Mouse (Mus musculus): ENCODE results near the gene Celf6.

GRCm38 (mm10) chr9:59544739-59545138 is 33.0 kb upstream of the Celf6 start:
- TF ChIP-seq CTCF (IDR thresholded peaks at IDR 0.05; ENCODE audit: extremely low read depth, insufficient read depth, low read length): no peak
- TF ChIP-seq POLR2A (IDR thresholded peaks at IDR 0.05; ENCODE audit: extremely low read depth, insufficient read depth, low read length): no peak

Data from cortical plate, adult 2 months (tissue).